Mouse (Mus musculus) heart, embryonic 10.5 days (tissue): ENCODE data around the gene Prss29. TPM values are rescaled to one million over a fixed set of nuclear protein-coding genes. Genes with fewer than 3 reads are reported as not detected.

ENCODE experiments used
- DNase-seq: peaks from one replicate; pipeline ENCODE4 v3.0.0-alpha.2; 2017; ENCODE audit warnings: low spot score
- H3K27ac ChIP-seq: fragments of 300-500 bp; sonication (generic); 2 replicates; pipeline ENCODE4 v1.5.1; 2016; ENCODE audit warnings: mild to moderate bottlenecking
- H3K27me3 ChIP-seq: fragments of 300-500 bp; sonication (generic); 2 replicates; pipeline ENCODE4 v1.6.1; 2016; ENCODE audit warnings: mild to moderate bottlenecking; ENCODE audit not compliant: poor library complexity, insufficient read depth, severe bottlenecking
- H3K36me3 ChIP-seq: fragments of 300-500 bp; sonication (generic); 2 replicates; pipeline ENCODE4 v1.6.1; 2016; ENCODE audit warnings: mild to moderate bottlenecking, moderate library complexity
- H3K4me1 ChIP-seq: fragments of 300-500 bp; sonication (generic); 2 replicates; pipeline ENCODE4 v1.6.1; 2016; ENCODE audit warnings: mild to moderate bottlenecking
- H3K4me3 ChIP-seq: fragments of 300-500 bp; sonication (generic); 2 replicates; pipeline ENCODE4 v1.5.1; 2016; ENCODE audit warnings: mild to moderate bottlenecking, moderate library complexity
- H3K9me3 ChIP-seq: fragments of 300-500 bp; sonication (generic); 2 replicates; pipeline ENCODE4 v1.6.1; 2016; ENCODE audit warnings: mild to moderate bottlenecking, moderate library complexity
- WGBS: fragments of 180-500 bp; shearing (Covaris S2); methylation state at CpG from one replicate; pipeline ENCODE4 v1.1.7; 2016; 5-methylcytosine and 5-hydroxymethylcytosine counted together
- polyA plus RNA-seq: library from polyadenylated mRNA; unstranded; fragments of >200 nt; fragmentation: Nextera tagmentation; extraction: Ambion mirVana; gene quantifications from 2 replicates; pipeline ENCODE4 v1.2.1, GENCODE M21; 2016

Prss29 gene
- polyA plus RNA-seq, 1 experiment from 2014 or later, result not detected

DNA sequence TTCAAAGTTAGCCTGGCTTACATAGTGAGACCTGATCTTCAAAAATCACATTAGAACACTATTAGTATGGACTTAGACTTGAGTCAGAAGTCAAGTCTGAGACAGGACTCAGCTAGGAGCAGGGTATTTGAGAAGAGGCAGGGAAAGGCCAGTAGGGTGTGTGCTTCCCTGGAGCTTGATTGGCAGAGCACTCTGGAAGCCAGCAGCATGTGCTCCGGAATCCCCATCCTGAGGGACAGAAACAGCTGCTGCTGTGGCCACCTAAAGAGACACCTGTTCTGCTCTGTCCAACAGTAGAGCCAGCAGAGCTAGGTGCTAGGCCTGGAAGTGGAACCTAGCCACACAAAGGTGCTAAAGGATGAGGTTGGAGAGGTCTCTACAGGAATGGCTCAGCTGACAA lies 24.3 kb upstream of the Prss29 start:
- H3K27me3 ChIP-seq, result peaks cover 32% of the 10 kb centered on the region
- no peak overlapping the region for H3K27ac ChIP-seq
- H3K4me3 ChIP-seq, result no peak overlapping the region
- H3K36me3 ChIP-seq, result no peaks in the 10 kb centered on the region
- H3K9me3 ChIP-seq, result no peaks in the 10 kb centered on the region
- 31% methylated on average over 1 of the region's 1 CpGs for WGBS
- no peak for DNase-seq
- H3K4me1 ChIP-seq, result peaks cover 5% of the 10 kb centered on the region; the same call in 1 of the 2 replicates

DNA sequence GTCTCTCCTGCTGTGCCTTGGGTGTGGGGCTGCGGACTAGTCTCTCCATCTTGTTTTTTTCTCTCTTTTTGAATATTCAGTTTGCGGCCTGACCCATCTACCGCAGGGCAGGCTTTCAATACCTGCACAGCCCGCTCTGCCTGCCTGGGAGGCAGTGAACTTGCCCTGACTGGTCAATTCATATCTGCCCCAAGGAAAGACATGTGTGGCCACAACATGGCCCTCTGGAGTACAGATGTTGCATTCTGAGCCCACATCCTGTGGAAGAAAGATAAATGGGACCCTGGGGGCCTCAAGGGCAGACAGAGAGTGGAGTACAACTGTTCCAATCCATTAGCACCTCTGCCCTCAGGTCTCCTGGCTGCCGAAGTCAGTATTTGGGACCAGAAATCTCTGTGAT lies 20.4 kb upstream of the Prss29 start, which contains the start of gene Prss34:
TSS of gene Prss34 (plus strand) at position 301 of the 400 bp plus-strand sequence.
- Histone ChIP-seq H3K27me3 (peaks cover 35% of the 10 kb centered on the region), H3K4me3 (no peak within 1 kb of the TSS), H3K4me1 (no peaks in the 10 kb centered on the region), H3K9me3 (no peaks in the 10 kb centered on the region), H3K36me3 (no peaks in the 10 kb centered on the region), H3K27ac (no peak within 1 kb of the TSS)
- WGBS, result 74% methylated on average over 5 of the region's 5 CpGs
- DNase-seq, result no peak

DNA sequence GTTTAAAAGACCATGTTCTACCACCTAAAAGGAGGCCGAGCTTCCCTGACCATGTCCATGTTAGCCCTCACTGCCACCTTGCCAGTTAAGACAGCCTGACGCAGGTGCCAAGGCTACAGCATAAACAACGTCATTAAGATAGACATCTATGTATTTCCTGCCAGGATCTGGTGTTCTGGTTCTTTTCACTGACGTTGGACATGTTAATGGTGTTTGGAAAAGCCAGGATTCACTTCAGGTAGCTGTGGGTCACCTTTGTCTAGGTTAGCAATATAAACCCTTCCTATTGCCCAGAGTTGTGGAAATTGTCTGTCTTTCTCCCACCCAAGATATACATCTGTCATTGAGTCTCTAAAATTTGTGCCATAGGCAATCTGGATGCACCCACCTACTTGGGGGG lies 10.1 kb upstream of the Prss29 start, which contains the start of gene Prss28:
TSS of gene Prss28 (plus strand) at position 301 of the 400 bp plus-strand sequence.
- Histone ChIP-seq H3K4me3 (no peak within 1 kb of the TSS), H3K4me1 (no peaks in the 10 kb centered on the region), H3K27ac (no peak within 1 kb of the TSS), H3K36me3 (no peaks in the 10 kb centered on the region), H3K27me3 (peaks cover 20% of the 10 kb centered on the region; the same call in 1 of the 2 replicates), H3K9me3 (no peaks in the 10 kb centered on the region)
- no peak for DNase-seq
- WGBS, result 58% methylated on average over 4 of the region's 4 CpGs

DNA sequence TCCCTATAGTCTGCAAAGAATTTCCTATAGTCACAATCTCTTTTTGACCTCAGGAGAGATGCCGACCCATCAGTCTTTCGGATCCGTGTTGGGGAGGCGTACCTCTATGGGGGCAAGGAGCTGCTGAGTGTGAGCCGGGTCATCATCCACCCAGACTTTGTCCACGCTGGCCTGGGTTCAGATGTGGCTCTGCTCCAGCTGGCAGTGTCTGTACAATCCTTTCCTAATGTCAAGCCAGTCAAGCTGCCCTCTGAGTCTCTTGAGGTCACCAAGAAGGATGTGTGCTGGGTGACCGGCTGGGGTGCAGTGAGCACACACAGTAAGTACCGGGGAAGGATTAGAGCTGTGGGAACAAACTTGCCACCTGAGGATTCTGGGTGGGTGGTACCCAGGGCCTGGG lies 2.4 kb downstream of the Prss29 start:
- H3K4me1 ChIP-seq, result no peaks in the 10 kb centered on the region; the same call in 1 of the 2 replicates
- H3K36me3 ChIP-seq, result no peaks in the 10 kb centered on the region
- H3K9me3 ChIP-seq, result no peaks in the 10 kb centered on the region
- 87% methylated on average over 8 of the region's 8 CpGs for whole genome bisulfite sequencing
- DNase-seq, result no peak
- H3K27ac ChIP-seq, result no peak overlapping the region
- H3K4me3 ChIP-seq, result no peak overlapping the region
- peaks cover 37% of the 10 kb centered on the region for H3K27me3 ChIP-seq

GRCm38 (mm10) chr17:25322930-25323329 lies 4.5 kb downstream of the Prss29 start:
- no peak for DNase-seq
- Histone ChIP-seq H3K4me3 (no peak overlapping the region), H3K4me1 (no peaks in the 10 kb centered on the region; the same call in 1 of the 2 replicates), H3K27me3 (peaks cover 37% of the 10 kb centered on the region), H3K9me3 (no peaks in the 10 kb centered on the region), H3K36me3 (no peaks in the 10 kb centered on the region), H3K27ac (no peak overlapping the region)
- 31% methylated on average over 2 of the region's 2 CpGs for WGBS

DNA sequence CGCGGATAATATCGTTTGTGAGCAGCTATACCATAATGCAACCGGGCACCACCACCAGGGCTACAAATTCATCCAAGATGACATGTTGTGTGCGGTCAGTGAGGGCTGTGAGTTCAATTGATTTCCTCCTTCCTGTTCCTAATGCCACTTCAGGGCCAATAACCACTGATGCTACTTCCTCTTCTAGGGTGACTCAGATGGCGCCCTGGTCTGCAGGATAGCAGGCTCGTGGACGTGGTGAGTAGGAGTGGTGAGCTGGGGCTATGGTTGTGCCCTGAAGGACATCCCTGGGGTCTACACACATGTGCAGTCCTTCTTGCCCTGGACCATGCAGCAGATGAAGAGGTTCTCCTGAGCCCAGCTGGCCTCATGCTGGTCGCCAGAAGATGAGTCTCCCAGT lies 13.9 kb downstream of the Prss29 start:
- 59% methylated on average over 9 of the region's 9 CpGs for WGBS

DNA sequence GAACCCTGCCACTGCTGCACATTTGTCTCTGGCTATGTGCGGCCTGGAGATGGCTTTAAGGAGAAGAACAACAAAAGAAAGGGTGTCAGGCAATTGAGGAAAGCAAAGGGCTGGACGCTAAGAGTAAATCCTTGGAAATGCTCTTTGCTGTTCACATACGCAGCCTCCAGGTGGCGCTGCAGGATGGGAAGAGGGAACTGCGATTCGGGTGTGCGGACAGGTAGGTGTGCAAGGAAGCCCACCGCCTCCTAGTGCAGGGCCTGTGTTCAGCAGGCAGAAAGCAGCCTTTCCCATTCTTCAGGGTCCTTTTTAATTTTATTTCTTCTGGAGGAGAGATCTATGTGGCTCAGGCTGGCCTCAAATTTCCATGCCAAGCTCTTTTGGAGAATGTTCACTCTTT lies 15.5 kb downstream of the Prss29 start:
- DNase-seq, result peak; percentile 83
- no peak overlapping the region for H3K27ac ChIP-seq
- H3K27me3 ChIP-seq, result peaks cover 43% of the 10 kb centered on the region
- H3K9me3 ChIP-seq, result no peaks in the 10 kb centered on the region
- no peak overlapping the region for H3K4me3 ChIP-seq
- no peaks in the 10 kb centered on the region for H3K36me3 ChIP-seq
- 3% methylated on average over 8 of the region's 8 CpGs for WGBS
- H3K4me1 ChIP-seq, result no peaks in the 10 kb centered on the region

More for the DNA sequence above, 13.9 kb downstream of the Prss29 start:
- H3K4me1 ChIP-seq, result no peaks in the 10 kb centered on the region
- no peak overlapping the region for H3K4me3 ChIP-seq
- H3K27ac ChIP-seq, result no peak overlapping the region
- DNase-seq, result no peak
- H3K27me3 ChIP-seq, result peaks cover 46% of the 10 kb centered on the region
- H3K36me3 ChIP-seq, result no peaks in the 10 kb centered on the region
- H3K9me3 ChIP-seq, result no peaks in the 10 kb centered on the region

GRCm38 (mm10) chr17:25338218-25338617 lies 19.8 kb downstream of the Prss29 start:
- WGBS, result 85% methylated on average over 4 of the region's 4 CpGs
- Histone ChIP-seq H3K4me3 (no peak overlapping the region), H3K4me1 (peaks cover 8% of the 10 kb centered on the region), H3K9me3 (no peaks in the 10 kb centered on the region), H3K27me3 (peaks cover 17% of the 10 kb centered on the region), H3K36me3 (no peaks in the 10 kb centered on the region), H3K27ac (no peak overlapping the region)
- DNase-seq, result no peak

GRCm38 (mm10) chr17:25340003-25340402 lies 21.5 kb downstream of the Prss29 start:
- WGBS, result 86% methylated on average over 6 of the region's 6 CpGs
- Histone ChIP-seq H3K27me3 (peaks cover 12% of the 10 kb centered on the region; the same call in 1 of the 2 replicates), H3K9me3 (no peaks in the 10 kb centered on the region), H3K36me3 (no peaks in the 10 kb centered on the region), H3K4me1 (peaks cover 8% of the 10 kb centered on the region), H3K4me3 (no peak overlapping the region), H3K27ac (no peak overlapping the region)
- DNase-seq, result no peak

- no peak overlapping the region for H3K27ac ChIP-seq
- DNase-seq, result no peak
- peaks cover 14% of the 10 kb centered on the region for H3K27me3 ChIP-seq
- H3K4me1 ChIP-seq, result peaks cover 8% of the 10 kb centered on the region
- no peaks in the 10 kb centered on the region for H3K9me3 ChIP-seq
- no peak overlapping the region for H3K4me3 ChIP-seq
- H3K36me3 ChIP-seq, result no peaks in the 10 kb centered on the region
- 45% methylated on average over 3 of the region's 3 CpGs for WGBS
Measured at GRCm38 (mm10) chr17:25341490-25341889, 23.0 kb downstream of the Prss29 start.

- H3K4me1 ChIP-seq, result peaks cover 8% of the 10 kb centered on the region
- H3K9me3 ChIP-seq, result no peaks in the 10 kb centered on the region
- no peak for DNase-seq
- H3K36me3 ChIP-seq, result no peaks in the 10 kb centered on the region
- no peak within 1 kb of the TSS for H3K27ac ChIP-seq
- 90% methylated on average over 4 of the region's 4 CpGs for WGBS
- H3K27me3 ChIP-seq, result peaks cover 19% of the 10 kb centered on the region
- H3K4me3 ChIP-seq, result no peak within 1 kb of the TSS
Measured at GRCm38 (mm10) chr17:25345462-25345861, 27.0 kb downstream of the Prss29 start, which contains the start of gene Tpsab1. Tpsab1 (minus strand) TSS chr17:25345562.

DNA sequence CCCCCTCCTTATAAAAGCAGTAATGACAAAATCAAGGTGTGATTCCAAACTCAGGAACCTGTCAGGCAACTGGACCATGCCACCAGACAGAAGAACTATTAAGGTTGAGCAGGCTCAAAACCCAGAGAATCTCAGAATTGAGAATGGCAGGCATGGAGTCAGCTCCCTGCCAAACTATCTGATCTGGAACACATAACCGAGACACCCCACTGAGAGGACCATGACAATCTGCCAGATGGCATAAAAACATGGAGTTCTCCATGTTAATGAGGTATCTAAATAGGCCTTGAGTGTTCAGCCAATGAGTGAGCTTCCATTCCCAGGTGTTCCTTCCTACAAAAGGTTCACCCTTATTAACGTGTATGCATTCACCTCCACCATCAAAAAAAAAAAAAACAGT lies 42.8 kb downstream of the Prss29 start:
- WGBS, result 67% methylated on average over 2 of the region's 2 CpGs
- H3K4me1 ChIP-seq, result no peaks in the 10 kb centered on the region

DNA sequence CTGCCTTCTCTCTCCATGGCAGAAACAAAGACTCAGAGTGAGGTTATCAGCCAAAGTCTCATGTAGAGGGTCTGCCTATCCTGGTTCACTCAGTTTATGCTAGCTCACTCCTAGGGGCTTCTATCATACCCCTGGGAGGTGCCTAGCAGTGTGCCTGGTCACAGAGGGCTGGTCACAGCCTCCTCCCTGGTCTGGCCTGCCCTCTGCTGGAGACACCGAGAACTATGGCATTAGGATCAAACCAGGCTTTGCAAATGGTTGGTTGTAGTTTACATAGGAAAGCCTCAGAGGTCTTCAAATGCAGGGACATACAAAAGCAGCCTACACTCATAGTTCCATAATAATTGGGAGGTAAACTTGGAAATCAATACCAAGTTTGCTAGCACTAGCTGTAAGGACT lies 45.3 kb downstream of the Prss29 start:
- no peaks in the 10 kb centered on the region for H3K9me3 ChIP-seq
- H3K27ac ChIP-seq, result no peak overlapping the region
- DNase-seq, result no peak
- H3K27me3 ChIP-seq, result peaks cover 33% of the 10 kb centered on the region
- H3K4me3 ChIP-seq, result no peak overlapping the region
- 0% methylated on average over 1 of the region's 1 CpGs for WGBS
- peaks cover 7% of the 10 kb centered on the region; the same call in 1 of the 2 replicates for H3K4me1 ChIP-seq
- no peaks in the 10 kb centered on the region for H3K36me3 ChIP-seq

More for the DNA sequence above, 42.8 kb downstream of the Prss29 start:
- Histone ChIP-seq H3K27me3 (peaks cover 23% of the 10 kb centered on the region), H3K9me3 (no peaks in the 10 kb centered on the region), H3K27ac (no peak overlapping the region), H3K36me3 (no peaks in the 10 kb centered on the region), H3K4me3 (no peak overlapping the region)
- no peak for DNase-seq

- peaks cover 36% of the 10 kb centered on the region for H3K27me3 ChIP-seq
- H3K4me1 ChIP-seq, result peaks cover 11% of the 10 kb centered on the region; the same call in 1 of the 2 replicates
- no peaks in the 10 kb centered on the region for H3K9me3 ChIP-seq
- H3K27ac ChIP-seq, result no peak within 1 kb of the TSS
- 75% methylated on average over 2 of the region's 2 CpGs for WGBS
- H3K4me3 ChIP-seq, result no peak within 1 kb of the TSS
- no peaks in the 10 kb centered on the region for H3K36me3 ChIP-seq
- DNase-seq, result no peak
Measured at GRCm38 (mm10) chr17:25366005-25366404, 47.6 kb downstream of the Prss29 start, which contains the start of gene Tpsb2. Tpsb2 (plus strand) TSS chr17:25366305.
